Mouse (Mus musculus): ENCODE data around the gene Apoc2.
"Not testable (repeated sequence)": the region's sequence is repeated elsewhere in the genome, so short reads cannot be mapped to it uniquely, and the experiment has no call there.

The Apoc2 gene

DNA sequence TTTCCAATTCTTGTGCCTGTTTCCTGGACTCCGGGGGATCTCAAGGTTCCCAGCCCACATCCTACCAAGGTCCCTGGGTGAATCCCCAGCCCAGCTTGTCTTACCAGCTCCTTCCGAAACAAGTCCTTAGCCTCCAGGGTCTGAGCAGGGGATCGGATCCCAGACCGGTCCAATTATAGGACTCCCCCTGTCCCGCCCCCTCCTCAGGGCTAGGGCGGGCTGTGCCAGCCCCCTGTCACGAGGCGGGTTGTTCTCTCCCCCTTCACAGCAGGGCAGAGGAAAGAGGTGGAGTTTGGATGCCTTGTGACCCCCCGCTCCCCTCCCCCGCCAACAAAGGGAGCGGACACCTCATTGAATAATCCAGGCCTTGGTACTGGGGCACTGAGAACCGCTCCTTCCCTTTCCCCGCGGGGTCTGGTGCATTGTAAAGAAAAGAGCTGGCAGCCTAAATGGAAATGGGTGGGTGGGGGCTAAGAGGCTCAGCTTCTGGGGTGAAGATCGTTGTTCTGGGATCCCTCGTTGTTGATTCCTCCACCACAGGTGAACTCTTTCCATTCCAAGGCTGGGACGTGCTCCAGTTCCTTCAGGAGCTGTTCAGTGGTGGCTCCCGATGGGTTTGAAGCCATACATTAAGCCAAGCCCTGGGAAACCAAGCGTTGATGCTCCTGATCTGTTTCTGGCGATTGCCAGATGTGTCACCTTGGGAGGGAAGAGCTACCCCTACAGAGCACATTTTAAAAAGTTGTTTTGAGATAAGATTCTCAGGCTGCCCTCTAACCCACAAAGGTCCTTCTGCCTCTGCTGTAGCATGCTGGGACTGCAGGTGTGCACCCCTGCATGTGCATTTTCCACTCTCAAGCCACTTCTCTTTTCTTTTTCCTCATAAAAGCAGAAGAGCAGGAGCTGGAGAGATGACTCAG is 21.4 kb upstream of the Apoc2 start, which contains the start of gene Apoe:
TSS of gene Apoe (minus strand) at position 282 of the 920 bp plus-strand sequence.
- DNase-seq, result peak; percentile 60

DNA sequence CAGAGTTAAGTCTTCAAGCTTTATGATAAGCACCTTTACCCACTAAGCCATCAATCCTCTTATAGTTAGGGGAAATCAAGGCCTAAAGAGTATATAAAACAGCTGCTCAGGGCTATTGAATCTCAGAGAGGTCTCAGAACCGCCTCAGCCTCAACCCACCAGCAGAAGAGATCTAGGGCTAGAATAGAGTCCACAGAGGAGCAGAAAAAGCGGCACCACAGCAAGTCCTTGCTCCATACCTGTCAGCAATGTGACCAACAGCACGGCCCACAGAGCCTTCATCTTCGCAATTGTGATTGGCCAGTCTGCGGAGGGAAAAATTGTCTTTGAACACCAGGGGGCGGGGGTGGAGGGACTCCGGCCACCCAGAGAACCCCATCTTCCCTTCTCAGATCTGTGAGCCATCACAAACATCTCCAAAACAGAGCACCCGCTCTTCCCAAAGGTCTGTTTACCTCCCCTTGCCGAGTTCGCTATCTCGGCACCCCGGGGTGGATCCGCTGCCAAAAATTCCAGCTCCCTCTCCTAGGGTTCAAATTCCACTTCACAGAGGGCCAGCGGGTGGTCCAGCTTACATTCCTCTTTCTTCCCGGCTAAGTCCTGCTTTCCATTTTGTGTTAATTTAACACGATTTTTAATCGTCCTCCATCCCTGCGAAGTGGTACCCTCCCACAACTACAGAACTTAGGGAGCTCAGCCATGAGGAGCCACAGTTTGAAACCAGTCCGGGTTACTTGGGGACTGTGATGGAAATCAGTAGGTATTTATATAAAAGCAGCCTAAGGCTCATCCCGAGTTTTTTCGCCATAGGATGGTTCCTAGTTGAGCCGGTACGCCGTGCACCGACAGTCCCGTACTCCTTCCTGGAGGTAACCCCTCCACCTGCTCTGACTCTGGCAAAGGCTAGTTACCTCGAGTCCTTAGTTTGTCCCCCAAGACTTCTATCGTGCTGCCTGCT is 20.5 kb upstream of the Apoc2 start:
- DNase-seq, result peak; percentile 20

DNA sequence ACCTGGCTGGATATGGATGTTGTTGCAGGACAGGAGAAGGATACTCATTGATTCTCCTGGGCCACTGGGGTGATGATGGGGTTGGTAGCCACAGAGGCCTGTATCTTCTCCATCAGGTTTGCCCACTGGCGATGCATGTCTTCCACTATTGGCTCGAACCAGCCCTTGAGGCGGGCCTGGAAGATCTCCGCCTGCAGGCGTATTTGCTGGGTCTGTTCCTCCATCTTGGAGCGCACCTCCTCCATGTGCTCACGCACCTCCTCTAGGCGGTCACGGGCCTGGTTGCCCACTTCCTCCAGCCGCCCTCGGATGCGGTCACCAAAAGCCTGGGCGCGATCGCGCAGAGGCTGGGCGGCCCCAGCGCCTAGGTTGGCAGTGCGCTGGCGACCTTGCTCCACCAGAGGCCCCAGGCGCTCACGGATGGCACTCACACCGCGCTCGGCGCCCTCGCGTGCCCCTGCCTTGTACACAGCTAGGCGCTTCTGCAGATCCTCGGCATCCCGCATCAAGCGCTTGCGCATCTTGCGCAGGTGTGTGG is 18.7 kb upstream of the Apoc2 start:
- DNase-seq, result peak; percentile 32

GRCm38 (mm10) chr7:19695881-19696280 is 18.1 kb upstream of the Apoc2 start:
- no peak for DNase-seq

- DNase-seq, result no peak
Measured at GRCm38 (mm10) chr7:19695213-19695594, 17.5 kb upstream of the Apoc2 start.

GRCm38 (mm10) chr7:19694336-19695212 is 16.8 kb upstream of the Apoc2 start:
- no peak for DNase-seq

GRCm38 (mm10) chr7:19693421-19693820 is 15.7 kb upstream of the Apoc2 start:
- DNase-seq, result no peak

DNA sequence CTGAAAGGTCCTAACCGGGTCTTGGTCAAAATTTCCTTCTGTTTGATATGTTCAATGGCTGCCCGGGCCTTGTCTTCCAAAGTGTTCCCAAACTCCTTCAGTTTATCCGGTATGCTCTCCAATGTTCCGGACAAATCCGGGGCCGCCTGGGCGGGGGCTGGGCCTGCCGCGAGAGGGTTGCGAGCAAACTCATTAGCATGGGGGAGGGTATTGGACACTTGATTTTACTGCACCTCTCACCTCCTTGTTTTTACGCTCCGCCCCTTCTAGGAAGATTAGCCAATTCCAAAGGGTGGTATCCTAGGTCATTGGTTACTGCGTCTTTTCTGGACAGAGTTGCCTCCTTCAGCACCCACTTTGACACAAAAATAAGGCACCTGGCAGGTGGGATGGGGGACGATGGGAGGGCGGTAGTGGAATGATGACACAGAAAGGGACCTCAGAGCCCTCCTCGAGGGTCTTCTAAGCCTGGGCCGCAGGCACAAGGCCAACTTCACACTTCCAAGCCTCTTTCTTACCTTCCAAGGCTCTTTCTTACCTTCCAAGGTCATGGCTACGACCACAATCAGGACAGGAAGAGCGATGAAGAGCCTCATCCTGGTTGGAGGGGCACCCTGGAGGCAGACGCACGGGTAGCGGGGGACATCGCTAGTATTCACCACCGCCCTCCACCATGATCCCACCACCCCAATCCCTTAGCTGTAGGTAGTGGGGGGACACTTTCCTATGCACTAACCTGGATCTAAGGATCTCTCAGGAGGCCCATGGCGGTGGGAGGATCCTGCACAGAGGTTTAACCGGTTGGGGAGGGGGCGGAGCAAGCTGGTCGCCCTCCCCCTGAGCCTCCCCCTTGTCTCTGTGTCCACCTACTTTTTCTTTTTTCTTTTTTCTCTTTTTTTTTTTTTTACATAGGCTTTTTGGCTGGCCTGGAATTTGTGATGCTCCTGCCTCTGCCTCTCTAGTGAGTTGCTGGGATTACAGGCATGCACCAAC is 14.4 kb upstream of the Apoc2 start, which contains the start of gene Apoc1:
TSS of gene Apoc1 (minus strand) at position 788 of the 993 bp plus-strand sequence.
- no peak for DNase-seq

GRCm38 (mm10) chr7:19691434-19691833 is 13.7 kb upstream of the Apoc2 start:
- no peak for DNase-seq

DNA sequence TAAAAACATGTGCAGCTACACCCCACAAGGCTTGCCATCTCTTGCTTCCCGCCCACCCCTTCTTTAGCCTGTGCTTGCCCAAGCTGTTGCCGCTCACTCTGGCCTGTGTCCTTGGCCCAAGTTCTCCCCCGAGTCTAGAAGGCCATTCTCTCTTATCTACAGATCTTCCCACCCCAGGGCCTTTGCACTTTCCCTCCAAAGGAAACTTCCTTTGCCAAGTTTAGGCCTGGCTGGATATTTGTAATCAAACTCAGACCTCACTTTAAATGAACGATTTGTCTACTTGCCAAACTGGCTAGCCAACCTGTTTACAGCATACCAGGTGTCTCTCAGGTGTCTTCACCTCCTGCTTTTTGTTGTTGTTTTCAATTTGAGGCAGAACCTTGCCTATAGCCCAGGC is 13.1 kb upstream of the Apoc2 start:
- DNase-seq, result no peak

DNA sequence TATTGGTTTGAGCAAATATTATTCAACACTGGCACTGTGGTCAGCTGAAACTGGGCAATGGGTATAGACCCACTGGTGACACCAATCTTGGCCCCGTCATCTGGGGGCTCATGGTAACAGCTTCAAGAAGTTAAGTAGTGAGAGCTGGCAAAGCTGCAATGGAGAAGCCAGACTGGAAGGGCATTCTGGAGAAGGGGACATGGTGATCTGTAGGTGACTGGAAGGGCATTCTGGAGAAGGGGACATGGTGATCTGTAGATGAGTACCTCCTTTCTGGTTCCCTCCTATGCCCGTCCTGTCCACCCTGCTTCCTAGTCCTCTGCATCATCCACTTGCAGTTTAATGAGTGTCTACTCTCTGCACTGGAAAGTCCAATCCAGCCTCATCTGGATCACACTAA is 10.9 kb upstream of the Apoc2 start:
- DNase-seq, result no peak

DNA sequence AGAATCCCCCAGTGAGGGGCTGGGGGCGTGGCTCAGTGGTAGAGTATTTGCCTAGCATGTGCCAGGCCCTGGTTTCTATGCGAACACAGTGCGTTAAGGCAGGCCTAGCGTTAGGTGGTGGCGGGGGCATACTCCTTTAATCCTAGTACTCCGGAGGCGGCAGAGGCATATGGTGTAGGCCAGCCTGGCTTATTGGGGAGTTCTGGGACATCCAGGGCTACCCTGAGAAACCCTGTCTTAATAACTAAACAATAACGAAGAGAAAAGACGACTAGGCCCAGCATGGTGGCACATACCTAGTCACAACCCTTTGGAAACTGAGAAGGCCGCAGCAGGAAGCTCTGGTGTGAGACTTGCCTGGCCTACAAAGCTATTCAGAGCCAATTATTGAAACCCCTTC is 10.4 kb upstream of the Apoc2 start:
- DNase-seq, result no peak

DNA sequence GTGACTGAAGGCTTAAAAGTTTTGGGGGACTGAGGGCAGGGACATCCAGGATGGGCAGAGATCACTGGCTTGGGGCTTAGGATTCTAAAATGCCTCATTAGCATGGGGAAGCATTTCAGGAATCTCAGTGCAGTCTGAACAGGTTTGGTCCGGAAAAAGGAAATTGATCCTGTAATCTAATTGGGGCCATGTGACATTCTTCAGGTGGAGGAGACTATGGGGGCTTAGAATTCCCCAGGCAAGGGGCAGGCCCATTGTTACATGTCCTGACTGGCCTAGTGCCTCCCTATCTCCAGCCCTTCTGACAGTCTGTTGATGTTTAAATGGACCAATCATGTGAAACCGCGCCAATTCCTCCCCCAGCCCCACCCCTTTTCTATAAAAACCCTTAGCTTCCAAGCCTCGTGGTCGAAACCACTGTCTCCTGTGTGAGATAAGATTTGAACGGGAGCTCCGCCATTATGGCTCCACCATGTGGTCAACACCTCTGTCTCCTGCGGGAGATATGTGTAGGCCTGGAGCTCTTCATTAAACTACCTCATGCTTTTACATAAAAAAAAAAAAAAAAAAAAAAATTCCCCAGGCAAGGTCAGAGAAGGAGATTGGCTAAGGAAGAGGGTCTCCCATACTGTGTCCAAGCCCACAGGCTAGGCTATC is 9.3 kb upstream of the Apoc2 start:
- DNase-seq, result not testable (repeated sequence)

DNA sequence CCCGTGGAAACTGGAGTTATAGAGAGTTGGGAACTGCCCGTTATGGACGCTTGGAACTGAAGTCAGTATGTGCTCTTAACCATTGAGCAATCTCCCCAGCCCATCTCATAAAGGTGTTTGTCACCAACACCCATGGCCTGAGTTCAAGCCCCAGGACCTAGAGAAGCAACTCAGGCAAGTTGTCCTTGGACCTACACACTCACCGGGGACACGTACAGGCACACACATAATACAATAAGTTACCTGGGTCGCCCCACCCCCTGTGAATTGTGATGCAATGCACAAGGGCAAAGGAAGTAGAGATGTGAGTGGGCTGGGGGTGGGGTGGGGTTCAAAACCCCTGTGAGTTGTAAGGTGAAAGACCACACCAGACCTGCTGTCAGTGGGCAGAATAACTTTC is 8.8 kb upstream of the Apoc2 start:
- no peak for DNase-seq

GRCm38 (mm10) chr7:19685374-19685773 is 7.6 kb upstream of the Apoc2 start:
- DNase-seq, result no peak

- no peak for DNase-seq
Measured at GRCm38 (mm10) chr7:19683771-19684201, 6.0 kb upstream of the Apoc2 start.

GRCm38 (mm10) chr7:19682979-19683378 is 5.2 kb upstream of the Apoc2 start:
- no peak for DNase-seq

GRCm38 (mm10) chr7:19681202-19681694 is 3.5 kb upstream of the Apoc2 start, which contains the start of the genes Gm44805 and Apoc4:
TSS of gene Gm44805 (minus strand) at chr7:19681423.
TSS of gene Apoc4 (minus strand) at chr7:19681479.
- DNase-seq, result no peak

GRCm38 (mm10) chr7:19680702-19681101 is 3.0 kb upstream of the Apoc2 start:
- DNase-seq, result no peak

- no peak for DNase-seq
Measured at GRCm38 (mm10) chr7:19678901-19679300, 1.2 kb upstream of the Apoc2 start.

Measured in thymus, postnatal 4 days (tissue).